Mouse (Mus musculus): ENCODE measurements around the gene Cabp1. TPM values are rescaled to one million over a fixed set of nuclear protein-coding genes. Genes with fewer than 3 reads are reported as not detected.

Cabp1 gene
- polyA plus RNA-seq, 1 experiment, result not detected

- TF ChIP-seq POLR2A (IDR thresholded peaks at IDR 0.05; ENCODE audit: borderline replicate concordance, control insufficient read depth, low read depth, low read length) (no peak), CTCF (IDR thresholded peaks at IDR 0.05; ENCODE audit: control insufficient read depth, insufficient read depth, low read length) (no peak)
- no peaks in the 10 kb centered on the region; the same call in 1 of the 2 replicates for H3K4me1 ChIP-seq (ENCODE audit: control insufficient read depth, insufficient read depth, low read length)
- 85% methylated on average over 14 of the region's 14 CpGs for WGBS
Observed at GRCm38 (mm10) chr5:115233031-115233780, 39.0 kb upstream of the Cabp1 start.

GRCm38 (mm10) chr5:115232516-115232915, 38.3 kb upstream of the Cabp1 start:
- 60% methylated on average over 6 of the region's 6 CpGs for WGBS
- H3K4me3 ChIP-seq (replicated peaks; ENCODE audit: control insufficient read depth, low read depth, low read length), result no peak overlapping the region
- TF ChIP-seq POLR2A (IDR thresholded peaks at IDR 0.05; ENCODE audit: borderline replicate concordance, control insufficient read depth, low read depth, low read length), result no peak
- TF ChIP-seq CTCF (IDR thresholded peaks at IDR 0.05; ENCODE audit: control insufficient read depth, insufficient read depth, low read length), result no peak

More at GRCm38 (mm10) chr5:115233031-115233780, 39.0 kb upstream of the Cabp1 start:
- no peak overlapping the region for H3K27ac ChIP-seq (ENCODE audit: control insufficient read depth, insufficient read depth, low read depth, low read length, poor library complexity)
- H3K4me3 ChIP-seq (replicated peaks; ENCODE audit: control insufficient read depth, low read depth, low read length), result no peak overlapping the region

GRCm38 (mm10) chr5:115231552-115232120, 37.5 kb upstream of the Cabp1 start:
- H3K27ac ChIP-seq (ENCODE audit: control insufficient read depth, insufficient read depth, low read depth, low read length, poor library complexity), result no peak overlapping the region
- H3K4me1 ChIP-seq (ENCODE audit: control insufficient read depth, insufficient read depth, low read length), result no peaks in the 10 kb centered on the region; the same call in 1 of the 2 replicates
- no peak for TF ChIP-seq CTCF (IDR thresholded peaks at IDR 0.05; ENCODE audit: control insufficient read depth, insufficient read depth, low read length)
- H3K4me3 ChIP-seq (replicated peaks; ENCODE audit: control insufficient read depth, low read depth, low read length), result no peak overlapping the region
- WGBS, result 17% methylated on average over 16 of the region's 16 CpGs

More at GRCm38 (mm10) chr5:115232516-115232915, 38.3 kb upstream of the Cabp1 start:
- Histone ChIP-seq H3K4me1 (ENCODE audit: control insufficient read depth, insufficient read depth, low read length) (no peaks in the 10 kb centered on the region; the same call in 1 of the 2 replicates), H3K27ac (ENCODE audit: control insufficient read depth, insufficient read depth, low read depth, low read length, poor library complexity) (no peak overlapping the region)

GRCm38 (mm10) chr5:115230830-115231551, 36.8 kb upstream of the Cabp1 start:
- 63% methylated on average over 15 of the region's 15 CpGs for WGBS
- H3K27ac ChIP-seq (ENCODE audit: control insufficient read depth, insufficient read depth, low read depth, low read length, poor library complexity), result no peak overlapping the region
- H3K4me3 ChIP-seq (replicated peaks; ENCODE audit: control insufficient read depth, low read depth, low read length), result no peak overlapping the region
- no peak for TF ChIP-seq CTCF (IDR thresholded peaks at IDR 0.05; ENCODE audit: control insufficient read depth, insufficient read depth, low read length)
- TF ChIP-seq POLR2A (IDR thresholded peaks at IDR 0.05; ENCODE audit: borderline replicate concordance, control insufficient read depth, low read depth, low read length), result no peak
- H3K4me1 ChIP-seq (ENCODE audit: control insufficient read depth, insufficient read depth, low read length), result no peaks in the 10 kb centered on the region; the same call in 1 of the 2 replicates

- H3K4me1 ChIP-seq (ENCODE audit: control insufficient read depth, insufficient read depth, low read length), result no peaks in the 10 kb centered on the region; the same call in 1 of the 2 replicates
- no peak overlapping the region for H3K4me3 ChIP-seq (replicated peaks; ENCODE audit: control insufficient read depth, low read depth, low read length)
- no peak overlapping the region for H3K27ac ChIP-seq (ENCODE audit: control insufficient read depth, insufficient read depth, low read depth, low read length, poor library complexity)
- no peak for TF ChIP-seq POLR2A (IDR thresholded peaks at IDR 0.05; ENCODE audit: borderline replicate concordance, control insufficient read depth, low read depth, low read length)
- TF ChIP-seq CTCF (IDR thresholded peaks at IDR 0.05; ENCODE audit: control insufficient read depth, insufficient read depth, low read length), result peak; percentile 3; the same call in 1 of the 2 replicates
- 68% methylated on average over 3 of the region's 3 CpGs for WGBS
Observed at GRCm38 (mm10) chr5:115222485-115222884, 28.3 kb upstream of the Cabp1 start.

DNA sequence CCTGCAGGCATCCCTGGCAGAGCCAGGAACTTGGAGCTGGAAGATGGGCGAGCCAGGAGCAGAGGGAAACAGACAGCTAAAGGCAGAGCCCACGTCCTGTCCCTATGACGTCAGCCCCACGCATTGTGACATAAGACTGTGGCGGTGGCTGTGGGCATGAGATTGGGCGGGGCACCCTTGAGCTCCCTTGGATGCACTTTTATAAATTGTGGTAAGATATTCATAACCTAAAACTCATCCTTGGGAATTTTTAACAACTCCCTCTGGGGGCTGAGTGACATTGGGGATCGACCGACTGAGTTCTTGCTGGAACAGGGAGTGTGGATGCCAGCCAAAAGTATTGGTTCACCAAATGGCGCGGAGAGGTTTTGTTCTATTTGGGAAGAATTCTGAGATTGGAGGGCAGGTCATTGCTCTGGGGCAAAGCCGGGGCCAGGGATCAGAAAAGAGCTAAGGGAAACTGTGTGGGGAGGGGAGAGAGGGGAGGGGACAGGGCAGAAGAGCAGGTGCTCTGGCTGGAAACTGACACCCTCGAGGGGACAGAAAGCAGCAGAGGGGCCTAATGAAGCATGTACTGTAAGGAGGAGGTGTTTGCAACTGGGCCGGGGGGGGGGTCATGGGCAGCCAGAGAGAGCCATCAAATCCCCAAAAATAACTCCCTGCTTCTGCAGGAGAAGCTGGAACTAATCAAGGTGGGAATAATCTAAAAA, 26.9 kb upstream of the Cabp1 start:
- Histone ChIP-seq H3K27ac (ENCODE audit: control insufficient read depth, insufficient read depth, low read depth, low read length, poor library complexity) (no peak overlapping the region), H3K4me1 (ENCODE audit: control insufficient read depth, insufficient read depth, low read length) (no peaks in the 10 kb centered on the region; the same call in 1 of the 2 replicates), H3K4me3 (replicated peaks; ENCODE audit: control insufficient read depth, low read depth, low read length) (no peak overlapping the region)
- no peak for TF ChIP-seq CTCF (IDR thresholded peaks at IDR 0.05; ENCODE audit: control insufficient read depth, insufficient read depth, low read length)
- TF ChIP-seq POLR2A (IDR thresholded peaks at IDR 0.05; ENCODE audit: borderline replicate concordance, control insufficient read depth, low read depth, low read length), result no peak
- WGBS, result 37% methylated on average over 13 of the region's 13 CpGs

DNA sequence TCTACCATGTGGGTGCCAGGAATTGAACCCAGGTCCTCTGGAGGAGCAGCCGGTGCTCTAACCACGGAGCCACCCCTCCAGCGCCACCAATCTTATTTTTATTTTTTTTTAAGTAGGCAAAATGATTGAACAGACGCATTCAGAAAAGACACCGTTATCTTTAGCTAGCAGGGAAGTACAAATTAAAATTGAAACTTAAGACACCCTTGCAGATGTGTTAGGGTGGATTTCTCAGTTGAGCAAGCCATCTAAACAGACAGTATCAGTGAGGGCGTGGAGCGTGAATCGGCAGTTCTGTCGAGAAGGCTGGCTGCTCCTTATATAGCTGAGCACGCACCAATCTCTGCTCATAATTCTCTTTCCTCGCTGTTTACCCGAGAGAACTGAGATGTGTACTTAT, 23.8 kb upstream of the Cabp1 start:
- TF ChIP-seq CTCF (IDR thresholded peaks at IDR 0.05; ENCODE audit: control insufficient read depth, insufficient read depth, low read length), result no peak
- TF ChIP-seq POLR2A (IDR thresholded peaks at IDR 0.05; ENCODE audit: borderline replicate concordance, control insufficient read depth, low read depth, low read length), result no peak
- WGBS, result 76% methylated on average over 12 of the region's 12 CpGs
- H3K4me3 ChIP-seq (replicated peaks; ENCODE audit: control insufficient read depth, low read depth, low read length), result no peak overlapping the region
- H3K27ac ChIP-seq (ENCODE audit: control insufficient read depth, insufficient read depth, low read depth, low read length, poor library complexity), result no peak overlapping the region
- H3K4me1 ChIP-seq (ENCODE audit: control insufficient read depth, insufficient read depth, low read length), result no peaks in the 10 kb centered on the region; the same call in 1 of the 2 replicates
